Mouse (Mus musculus): ENCODE results near the gene Fance. TPM values are rescaled to one million over a fixed set of nuclear protein-coding genes. Genes with fewer than 3 reads are reported as not detected.

Gene Fance
- total RNA-seq, 2 experiments from 2014 or later: 21.6 to 29.5 TPM

DNA sequence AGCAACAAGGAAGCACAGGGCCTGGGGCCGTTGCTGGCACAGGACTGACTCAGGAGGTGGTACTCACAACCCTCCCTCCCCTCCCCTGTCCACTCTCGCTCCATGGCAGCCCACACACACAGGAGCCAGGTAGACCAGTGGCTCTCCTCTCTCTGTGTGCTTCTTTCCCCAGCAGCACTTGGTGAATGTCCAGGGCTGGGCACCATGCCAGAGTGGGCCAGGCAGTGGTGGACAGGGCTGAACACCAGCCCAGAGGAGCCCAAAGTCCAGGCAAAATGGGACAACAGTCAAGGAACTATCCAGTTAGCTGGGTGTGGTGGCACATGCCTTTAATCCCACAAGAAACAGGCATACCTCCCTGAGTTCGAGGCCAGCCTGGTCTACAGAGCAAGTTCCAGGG is 23.1 kb upstream of the Fance start:
- DNase-seq (ENCODE audit: low spot score in 2 of 2): no peak
- intact Hi-C loops (cut with DNase I): no loop called here

DNA sequence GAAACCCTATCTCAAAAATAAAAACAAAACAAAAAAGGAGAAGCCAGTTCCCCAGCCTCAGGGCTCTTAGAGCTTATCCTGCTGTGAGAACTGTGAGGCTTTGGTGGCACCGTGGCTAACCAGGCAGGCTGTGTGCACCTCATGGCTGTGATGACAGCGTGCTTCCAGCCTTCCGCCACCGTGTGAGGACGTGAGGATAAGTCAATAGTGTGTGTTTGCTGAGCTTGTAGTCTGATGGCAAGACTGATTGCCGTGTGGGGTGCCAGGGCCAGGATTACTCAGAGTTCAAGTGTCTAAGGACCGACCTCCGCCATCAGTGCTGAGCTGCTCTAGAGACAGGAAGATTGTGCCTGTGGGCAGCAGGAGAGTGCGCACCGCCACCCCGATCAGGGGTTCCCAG is 22.6 kb upstream of the Fance start:
- DNase-seq (ENCODE audit: low spot score in 2 of 2): no peak
- intact Hi-C loops (cut with DNase I): no loop called here

DNA sequence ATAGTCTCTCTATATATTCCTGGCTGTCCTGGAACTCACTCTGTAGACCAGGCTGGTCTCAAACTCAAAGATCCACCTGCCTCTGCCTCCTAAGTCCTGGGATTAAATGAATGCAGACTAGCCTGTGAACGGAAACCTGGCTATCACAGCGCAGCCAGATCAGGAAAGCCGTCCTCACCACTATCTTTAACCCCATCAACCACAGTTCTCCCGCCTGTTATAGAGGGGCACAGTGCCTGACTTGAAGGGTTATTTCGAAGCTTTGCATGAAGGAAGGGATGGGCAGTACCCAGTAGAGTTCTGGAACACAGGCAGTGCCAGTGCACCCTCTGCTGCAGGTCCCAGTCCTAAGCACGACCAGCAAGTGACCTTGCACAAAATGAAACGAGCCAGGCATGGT is 22.0 kb upstream of the Fance start:
- no peak for DNase-seq (ENCODE audit: low spot score in 2 of 2)
- intact Hi-C loops (cut with DNase I): no loop called here

DNA sequence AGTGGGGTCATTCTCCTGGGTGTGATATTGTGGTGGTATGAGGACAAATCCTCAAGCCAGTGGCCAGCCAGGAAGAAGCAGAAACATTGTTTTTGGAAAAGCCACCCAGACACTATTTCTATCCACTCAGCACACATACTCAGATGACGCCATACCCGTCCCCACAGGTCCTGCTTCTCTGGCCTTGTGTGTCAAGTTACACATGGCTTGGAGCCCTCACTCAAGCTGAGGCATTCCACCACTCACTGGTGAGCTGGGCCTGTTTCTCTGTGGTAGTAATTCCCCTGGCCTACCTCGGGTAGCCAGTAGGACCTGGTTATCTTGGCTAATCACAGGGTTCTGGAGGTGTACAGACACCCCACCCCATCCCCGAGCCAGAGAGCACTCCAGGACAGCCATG is 19.6 kb upstream of the Fance start:
- intact Hi-C loops (cut with DNase I): no loop called here
- no peak for DNase-seq (ENCODE audit: low spot score in 2 of 2)

DNA sequence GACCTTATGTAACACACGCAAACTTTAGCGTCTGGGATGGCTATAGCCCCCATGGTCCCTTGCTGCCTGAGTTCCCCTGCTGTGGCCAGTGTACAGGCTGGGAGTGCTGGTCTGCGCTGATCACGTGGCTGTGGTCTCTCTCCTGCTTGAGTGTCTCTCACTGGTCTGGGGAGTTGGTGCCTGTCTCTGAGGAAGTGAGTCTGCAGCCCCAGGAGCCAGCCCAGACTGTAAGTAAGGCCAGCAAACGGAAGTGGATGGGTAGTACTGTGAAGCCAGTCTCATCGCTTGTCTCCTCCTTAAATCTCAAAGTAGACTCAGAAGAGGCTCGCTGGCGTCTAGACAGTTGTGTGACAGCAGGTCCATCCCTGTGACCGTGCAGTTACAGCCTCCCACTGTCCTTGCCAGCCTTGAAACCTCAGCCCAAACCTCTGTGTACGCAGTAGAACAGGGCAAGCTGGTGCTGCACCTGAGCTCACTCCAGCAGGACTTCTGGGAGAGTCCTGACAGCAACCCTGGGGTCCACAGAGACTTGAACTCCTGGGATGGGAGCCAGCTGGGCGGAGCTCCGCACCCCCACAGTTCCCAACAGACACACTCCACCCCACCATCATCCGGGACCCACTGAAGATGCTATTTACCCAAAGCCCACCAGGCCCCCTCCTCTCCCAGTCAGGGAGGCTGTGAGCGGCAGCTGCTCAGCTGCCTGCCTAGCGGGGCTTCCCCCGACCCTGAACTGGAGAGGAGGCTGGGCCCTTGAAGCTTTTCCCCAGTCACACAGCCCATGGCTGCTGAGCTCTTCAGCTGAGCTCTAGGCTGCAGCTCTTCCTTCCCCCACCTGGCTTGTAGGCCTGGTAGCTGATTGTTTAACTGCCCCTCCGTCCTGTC is 18.6 kb upstream of the Fance start:
- DNase-seq (ENCODE audit: low spot score in 2 of 2): no peak
- intact Hi-C loops (cut with DNase I): no loop called here

DNA sequence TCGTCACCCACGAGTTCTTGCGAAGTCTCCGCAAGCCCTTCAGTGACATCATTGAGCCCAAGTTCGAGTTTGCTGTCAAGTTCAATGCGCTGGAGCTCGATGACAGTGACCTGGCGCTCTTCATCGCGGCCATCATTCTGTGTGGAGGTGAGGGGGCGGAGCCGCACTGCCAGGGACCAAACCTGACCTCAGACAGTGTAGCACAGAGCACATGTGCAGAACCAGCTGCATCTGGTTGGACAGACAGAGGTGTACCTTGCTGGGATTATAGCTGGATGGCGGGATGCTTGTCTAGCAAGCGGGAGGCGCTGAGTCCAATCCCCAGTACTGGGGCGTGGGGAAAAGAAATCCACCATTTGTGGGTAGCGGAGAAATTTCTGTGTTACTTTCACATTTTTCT is 14.4 kb upstream of the Fance start:
- DNase-seq (ENCODE audit: low spot score in 2 of 2): no peak
- intact Hi-C loops (cut with DNase I): no loop called here

DNA sequence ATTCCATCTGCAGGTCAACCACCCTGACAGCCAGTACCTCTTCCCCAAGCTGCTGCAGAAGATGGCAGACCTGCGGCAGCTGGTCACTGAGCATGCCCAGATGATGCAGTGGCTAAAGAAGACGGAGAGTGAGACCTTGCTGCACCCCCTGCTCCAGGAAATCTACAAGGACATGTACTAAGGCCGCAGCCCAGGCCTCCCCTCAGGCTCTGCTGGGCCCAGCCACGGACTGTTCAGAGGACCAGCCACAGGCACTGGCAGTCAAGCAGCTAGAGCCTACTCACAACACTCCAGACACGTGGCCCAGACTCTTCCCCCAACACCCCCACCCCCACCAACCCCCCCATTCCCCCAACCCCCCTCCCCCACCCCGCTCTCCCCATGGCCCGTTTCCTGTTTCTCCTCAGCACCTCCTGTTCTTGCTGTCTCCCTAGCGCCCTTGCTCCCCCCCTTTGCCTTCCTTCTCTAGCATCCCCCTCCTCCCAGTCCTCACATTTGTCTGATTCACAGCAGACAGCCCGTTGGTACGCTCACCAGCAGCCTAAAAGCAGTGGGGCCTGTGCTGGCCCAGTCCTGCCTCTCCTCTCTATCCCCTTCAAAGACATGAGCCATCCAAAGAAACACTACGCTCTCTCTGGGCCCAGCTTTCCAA is 13.5 kb upstream of the Fance start:
- intact Hi-C loops (cut with DNase I): no loop called here

DNA sequence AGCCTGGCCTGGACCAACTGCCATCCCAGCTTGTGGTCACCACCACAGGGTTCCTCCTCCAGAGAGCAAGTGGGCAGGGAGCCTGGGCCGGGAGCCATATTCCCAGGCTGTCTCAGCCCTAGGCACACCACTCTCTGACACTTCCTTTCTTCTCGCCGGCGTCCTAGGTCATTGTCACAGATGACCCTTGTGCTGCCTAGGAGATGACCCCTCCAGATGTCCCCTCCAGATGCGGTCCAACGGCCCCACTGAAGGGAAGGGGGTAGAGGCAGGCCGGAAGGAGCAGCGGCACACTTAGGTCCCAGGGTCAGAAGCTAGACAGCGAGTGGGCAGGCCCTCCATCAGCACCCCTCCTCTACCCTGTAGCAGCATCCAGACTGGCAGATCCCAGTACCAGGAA is 13.0 kb upstream of the Fance start:
- no peak for DNase-seq (ENCODE audit: low spot score in 2 of 2)
- intact Hi-C loops (cut with DNase I): no loop called here

More for the DNA sequence above, 13.5 kb upstream of the Fance start:
- no peak for DNase-seq (ENCODE audit: low spot score in 2 of 2)

DNA sequence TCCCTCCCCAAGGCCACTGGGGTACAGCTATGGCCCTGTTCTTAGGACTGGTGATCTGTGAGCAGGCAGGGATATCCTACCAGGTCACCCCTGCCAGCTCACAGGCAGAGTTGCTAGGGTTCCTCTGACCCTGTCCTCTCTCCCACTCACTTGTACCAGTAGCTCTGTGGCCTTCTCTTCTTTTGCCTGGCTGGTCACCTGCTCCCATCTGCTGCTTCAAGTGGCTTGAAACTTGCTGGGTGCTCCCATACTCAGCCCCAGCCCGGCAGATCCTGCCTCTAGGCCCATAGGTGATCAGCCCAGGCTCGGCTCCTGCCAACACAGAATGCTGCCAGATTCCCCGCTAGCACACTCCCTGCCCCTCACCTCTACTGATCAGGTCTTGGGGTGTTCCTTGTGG is 12.5 kb upstream of the Fance start:
- intact Hi-C loops (cut with DNase I): no loop called here
- DNase-seq (ENCODE audit: low spot score in 2 of 2): no peak

DNA sequence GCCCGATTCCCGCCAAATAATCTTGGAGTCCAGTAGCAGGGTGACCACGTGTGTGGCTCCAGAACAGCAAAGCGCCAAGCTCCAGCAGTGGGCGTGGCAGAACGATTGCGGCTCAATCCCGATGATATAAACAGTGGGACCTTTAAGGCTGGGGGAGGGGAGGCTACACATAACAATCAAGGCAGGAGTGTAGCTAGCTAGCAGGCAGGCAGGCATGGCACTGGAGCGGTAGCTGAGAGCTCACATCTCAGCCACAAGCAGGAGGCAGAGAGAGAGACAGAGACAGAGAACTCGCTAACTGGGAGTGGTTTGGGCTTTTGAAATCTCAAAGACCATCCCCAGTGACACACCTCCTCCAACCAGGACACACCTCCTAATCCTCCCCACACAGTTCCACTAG is 8.1 kb upstream of the Fance start:
- intact Hi-C loops (cut with DNase I): no loop called here
- DNase-seq (ENCODE audit: low spot score in 2 of 2): no peak

DNA sequence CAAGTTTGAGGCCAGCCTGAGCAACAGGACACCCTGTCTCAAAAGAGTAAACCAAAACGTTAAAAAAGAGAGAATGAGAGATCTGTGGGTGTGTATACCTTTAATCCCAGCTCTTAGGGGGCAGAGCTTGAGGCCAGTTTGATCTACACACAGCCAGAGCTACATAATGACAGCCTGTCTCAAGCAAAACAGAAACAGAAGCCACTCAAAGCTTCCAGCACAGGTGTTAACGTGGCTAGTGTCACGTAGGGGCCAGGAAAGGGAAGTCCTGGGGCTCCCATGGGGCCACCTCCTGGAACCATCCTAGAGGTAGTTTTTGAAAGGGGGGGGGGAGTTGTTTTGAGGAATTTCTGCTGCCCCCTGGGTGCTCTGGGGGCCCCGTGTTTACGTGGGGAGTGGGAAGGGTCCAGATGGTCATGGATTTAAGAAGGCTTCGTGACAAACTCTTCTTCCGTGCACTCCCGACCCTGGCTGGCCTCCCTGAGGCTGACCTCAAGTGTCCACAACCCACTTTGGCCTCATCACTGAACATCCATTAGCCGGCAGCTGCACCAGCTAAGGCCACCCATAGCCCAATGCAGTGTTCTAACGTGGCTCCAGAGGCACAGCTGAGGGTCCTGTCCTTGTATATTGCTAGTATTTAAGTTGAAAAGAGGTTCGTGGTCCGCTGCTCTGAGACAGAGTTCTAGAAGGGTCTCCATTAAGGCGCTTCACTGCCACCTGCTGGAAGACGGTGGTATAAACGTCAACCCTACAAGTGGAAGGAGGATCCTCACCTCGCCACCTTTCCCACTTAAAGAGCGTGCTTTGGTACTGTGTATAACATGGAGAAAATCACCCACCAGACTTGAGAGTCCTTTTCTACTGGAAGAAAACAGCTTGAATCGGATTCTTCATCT is 4.8 kb upstream of the Fance start:
- intact Hi-C loops (cut with DNase I): loop anchor here (1.0 kb wide), 1 partner anchor 82 kb away; no protein-coding TSS in a partner anchor

DNA sequence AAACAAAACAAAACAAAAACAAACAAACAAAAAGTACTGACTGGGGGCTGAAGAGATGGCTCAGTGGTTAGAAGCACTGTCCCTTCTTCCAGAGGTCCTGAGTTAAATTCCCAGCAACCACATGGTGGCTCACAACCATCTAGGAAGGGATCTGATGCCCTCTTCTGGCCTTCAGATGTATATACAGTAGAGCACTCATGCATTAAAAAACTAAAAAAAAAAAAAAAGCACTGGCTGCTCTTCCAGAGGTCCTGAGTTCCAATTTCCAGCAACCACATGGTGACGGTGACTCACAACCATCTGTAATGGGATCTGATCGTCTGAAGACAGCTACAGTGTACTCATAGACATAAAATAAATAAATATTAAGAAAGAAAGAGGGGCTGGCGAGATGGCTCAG is 2.5 kb upstream of the Fance start:
- no peak for DNase-seq (ENCODE audit: low spot score in 2 of 2)
- intact Hi-C loops (cut with DNase I): no loop called here

More for the DNA sequence above, 4.8 kb upstream of the Fance start:
- peak; percentile 73 to 82 for DNase-seq (ENCODE audit: low spot score in 2 of 2)

DNA sequence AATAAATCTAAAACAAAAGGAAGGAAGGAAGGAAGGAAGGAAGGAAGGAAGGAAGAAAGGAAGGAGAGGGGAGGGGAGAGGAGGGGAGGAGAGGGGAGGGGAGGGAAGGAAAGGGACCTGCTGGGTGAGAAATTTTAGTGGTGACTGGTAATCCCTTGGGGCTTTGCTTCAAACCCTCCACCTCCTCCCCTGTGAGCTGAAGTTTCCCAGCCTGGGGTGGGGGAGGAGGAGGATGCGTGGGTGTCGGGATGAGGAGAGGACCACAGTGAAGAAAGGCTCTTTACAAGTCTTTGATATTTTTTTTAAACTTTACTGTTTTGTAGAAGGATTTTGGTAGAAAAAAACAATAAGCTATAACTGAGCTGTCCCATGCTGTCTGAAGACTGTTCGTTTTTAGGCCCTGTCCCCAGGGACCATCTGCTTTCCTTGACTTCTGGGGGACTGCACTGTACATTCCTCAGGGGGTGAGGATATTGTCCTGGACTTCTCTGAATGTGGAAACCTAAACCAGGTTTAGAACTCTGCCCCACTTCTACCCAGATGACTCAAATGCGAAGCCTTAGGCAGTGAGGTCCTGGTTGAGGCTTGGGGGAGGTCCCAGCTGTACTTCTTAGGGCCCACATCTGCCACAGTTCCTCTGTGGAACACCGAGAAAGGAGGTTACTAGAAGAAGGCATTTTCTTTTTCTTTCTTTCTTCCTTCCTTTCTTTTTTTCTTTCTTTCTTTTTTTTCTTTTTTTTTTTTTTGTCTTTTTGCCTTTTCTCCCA is 1.8 kb upstream of the Fance start:
- no peak for DNase-seq (ENCODE audit: low spot score in 2 of 2)
- intact Hi-C loops (cut with DNase I): no loop called here

DNA sequence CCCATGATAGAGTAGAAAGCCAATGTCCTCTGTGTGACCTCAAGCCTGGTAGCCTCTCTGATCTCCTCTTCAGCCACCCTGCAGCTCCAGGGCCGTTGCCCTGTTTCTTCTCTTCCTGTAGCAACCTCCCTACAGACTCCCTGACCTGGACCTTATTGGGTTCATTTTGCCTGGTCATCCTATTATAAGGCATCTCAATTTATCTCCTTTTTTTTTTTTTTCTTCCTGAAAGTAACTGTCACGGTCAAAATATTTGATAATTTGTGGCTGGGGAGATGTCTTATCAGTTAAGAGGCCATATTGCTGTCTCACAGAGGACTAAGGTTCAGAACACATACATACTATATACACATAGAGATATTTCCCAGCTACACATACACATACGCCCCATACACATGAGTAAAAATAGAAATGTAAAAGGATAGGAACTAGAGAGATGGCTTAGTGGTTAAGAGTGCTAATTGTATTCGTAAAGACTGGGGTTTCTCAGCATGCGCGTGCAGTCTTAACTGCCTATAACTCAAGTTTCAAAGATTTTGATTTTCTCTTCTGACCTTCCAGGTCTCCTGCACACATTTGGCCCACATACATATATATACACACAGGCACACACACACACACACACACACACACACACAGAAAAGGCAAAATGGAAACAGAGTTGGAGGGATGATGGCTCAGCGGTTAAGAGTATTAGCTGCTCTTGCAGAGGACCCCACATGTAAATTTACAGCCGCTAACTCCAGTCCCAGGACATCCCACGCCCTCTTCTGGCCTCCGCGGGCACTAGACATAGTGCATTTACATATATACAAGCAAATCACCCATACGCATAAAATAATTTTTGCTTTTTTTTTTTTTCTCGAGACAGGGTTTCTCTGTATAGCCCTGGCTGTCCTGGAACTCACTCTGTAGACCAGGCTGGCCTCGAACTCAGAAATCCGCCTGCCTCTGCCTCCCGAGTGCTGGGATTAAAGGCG is 797 bp upstream of the Fance start:
- intact Hi-C loops (cut with DNase I): loop anchor here (1.0 kb wide), 1 partner anchor 16 kb away; the partner anchor contains the start of gene Rpl10a
- no peak for DNase-seq (ENCODE audit: low spot score in 2 of 2)

DNA sequence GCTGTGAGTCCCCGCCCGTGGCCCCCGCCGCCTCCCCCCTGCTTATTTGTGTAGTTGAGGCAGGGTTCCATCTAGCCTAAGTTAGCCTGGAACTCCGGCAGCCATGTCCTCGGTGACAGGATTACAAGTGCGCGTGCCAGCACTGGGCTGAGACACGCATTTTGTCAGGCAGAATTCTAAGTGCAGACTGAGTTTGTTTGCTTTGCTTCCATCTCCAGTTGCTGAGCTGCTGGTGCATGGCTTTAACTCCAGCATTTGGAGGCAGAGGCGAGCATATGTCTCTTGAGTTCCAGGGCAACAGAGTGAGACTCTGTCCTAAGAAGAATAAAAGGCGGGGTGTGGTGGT is 534 bp downstream of the Fance start:
- no peak for DNase-seq (ENCODE audit: low spot score in 2 of 2)
- intact Hi-C loops (cut with DNase I): loop anchor here (1.0 kb wide), 1 partner anchor 14 kb away; the partner anchor contains the start of gene Rpl10a

DNA sequence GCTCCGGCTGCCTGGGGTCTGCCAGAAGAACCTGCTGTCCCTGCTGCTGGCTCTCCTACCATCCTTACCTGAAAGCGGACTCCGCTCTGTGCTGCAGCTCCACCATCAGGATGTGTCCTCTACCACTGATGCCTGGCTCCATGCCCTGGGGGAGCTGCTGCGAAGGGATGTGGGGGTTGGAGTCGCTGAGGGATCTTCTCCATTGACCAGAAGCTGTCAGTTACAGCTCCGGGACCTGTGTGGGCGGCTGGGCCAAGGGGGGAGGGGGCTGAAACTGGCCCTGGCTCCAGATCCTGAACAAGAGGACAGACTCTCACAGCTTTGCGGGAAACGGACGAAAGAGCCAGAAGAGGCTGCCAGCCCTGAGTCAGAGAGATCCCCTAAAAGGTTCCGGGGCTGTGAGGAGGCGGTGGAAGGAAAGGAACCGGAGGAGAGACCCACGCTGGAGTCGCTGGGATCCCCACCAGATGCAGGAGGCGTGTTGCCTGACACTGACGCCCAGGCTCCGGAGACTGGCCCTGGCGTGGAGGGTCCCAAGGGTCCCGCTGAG is 2.4 kb downstream of the Fance start:
- no peak for DNase-seq (ENCODE audit: low spot score in 2 of 2)
- intact Hi-C loops (cut with DNase I): no loop called here

DNA sequence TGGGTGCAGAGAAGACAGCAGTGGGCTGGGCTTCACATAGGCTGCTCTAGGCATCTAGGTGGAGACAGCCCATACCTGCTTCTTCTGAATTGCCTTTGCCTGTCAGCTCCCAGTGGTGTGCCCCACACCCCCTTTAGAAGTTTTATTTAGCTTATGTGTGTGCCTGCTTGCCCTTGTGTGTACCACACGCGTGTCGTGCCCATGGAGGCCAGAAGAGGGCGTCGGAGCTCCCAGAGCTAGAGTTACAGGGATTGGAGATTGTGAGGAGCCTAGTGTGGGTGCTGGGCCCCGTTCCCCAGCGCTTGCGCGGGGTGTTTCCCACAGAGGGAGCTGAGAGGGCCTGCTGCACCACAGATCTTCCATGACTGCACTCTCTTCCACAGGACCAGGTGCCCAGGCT is 3.2 kb downstream of the Fance start:
- DNase-seq (ENCODE audit: low spot score in 2 of 2): no peak
- intact Hi-C loops (cut with DNase I): no loop called here

DNA sequence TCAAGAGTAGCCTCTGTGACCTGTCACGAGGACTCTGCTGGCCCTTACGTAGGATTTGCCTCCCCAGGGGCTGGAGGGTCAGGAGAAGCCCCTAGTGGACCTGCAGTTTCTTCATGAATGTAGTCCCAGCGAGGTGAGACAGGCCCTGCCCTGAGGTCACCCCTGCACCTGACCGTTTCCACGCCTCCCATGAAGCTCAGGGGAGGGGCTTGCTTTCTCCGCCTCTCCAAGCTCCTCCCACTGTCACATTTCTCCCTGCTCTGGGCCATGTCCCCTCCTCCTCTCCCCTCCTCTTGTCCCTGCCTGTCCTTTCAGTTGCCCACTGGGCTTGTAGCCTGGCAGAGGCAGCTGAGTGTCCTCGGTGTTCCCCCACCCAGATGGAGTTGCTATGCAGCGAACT is 3.8 kb downstream of the Fance start:
- no peak for DNase-seq (ENCODE audit: low spot score in 2 of 2)

More for the DNA sequence above, 3.8 kb downstream of the Fance start:
- intact Hi-C loops (cut with DNase I): no loop called here
